Mouse (Mus musculus) hindbrain, embryonic 11.5 days (tissue): ENCODE measurements around the gene Olfr1404. TPM values are rescaled to one million over a fixed set of nuclear protein-coding genes. Genes with fewer than 3 reads are reported as not detected.
"Not testable (repeated sequence)": the region's sequence is repeated elsewhere in the genome, so short reads cannot be mapped to it uniquely, and the experiment has no call there.

Source experiments
- ATAC-seq: fragments of 200-750 bp; cut with Nextera tagmentation; 2 replicates; pipeline ENCODE4 v1.8.0; 2017; ENCODE audit warnings: mild to moderate bottlenecking, moderate TSS enrichment, moderate library complexity; ENCODE audit not compliant: low FRiP score
- DNase-seq: peaks from one replicate; pipeline ENCODE4 v3.0.0-alpha.2; 2015; ENCODE audit warnings: low spot score
- H3K27ac ChIP-seq: fragments of 300-500 bp; sonication (generic); 2 replicates; pipeline ENCODE4 v1.5.1; 2014; ENCODE audit warnings: mild to moderate bottlenecking, low read depth, low read length
- H3K27me3 ChIP-seq: fragments of 300-500 bp; sonication (generic); 2 replicates; pipeline ENCODE4 v1.6.1; 2014; ENCODE audit warnings: mild to moderate bottlenecking, low read length, moderate library complexity, mixed read lengths; ENCODE audit not compliant: control insufficient read depth, insufficient read depth
- H3K36me3 ChIP-seq: fragments of 300-500 bp; sonication (generic); 2 replicates; pipeline ENCODE4 v1.6.1; 2014; ENCODE audit warnings: mild to moderate bottlenecking, low read length, moderate library complexity, mixed read lengths; ENCODE audit not compliant: control insufficient read depth, insufficient read depth
- H3K4me1 ChIP-seq: fragments of 300-500 bp; sonication (generic); replicated peaks from 2 replicates; pipeline ENCODE4 v1.6.1; 2014; ENCODE audit warnings: low read length, mixed read lengths; ENCODE audit not compliant: control insufficient read depth, insufficient read depth
- H3K4me2 ChIP-seq: fragments of 300-500 bp; sonication (generic); replicated peaks from 2 replicates; pipeline ENCODE4 v1.6.1; 2014; ENCODE audit warnings: mild to moderate bottlenecking, low read depth, low read length
- H3K4me3 ChIP-seq: fragments of 300-500 bp; sonication (generic); 2 replicates; pipeline ENCODE4 v1.5.1; 2014; ENCODE audit warnings: low read depth, low read length
- H3K9ac ChIP-seq: fragments of 300-500 bp; sonication (generic); 2 replicates; pipeline ENCODE4 v1.6.1; 2014; ENCODE audit warnings: low read depth, low read length
- H3K9me3 ChIP-seq: fragments of 300-500 bp; sonication (generic); 2 replicates; pipeline ENCODE4 v1.6.1; 2016; ENCODE audit warnings: low read length; ENCODE audit not compliant: control insufficient read depth
- WGBS: fragments of 180-500 bp; shearing (Covaris S2); extraction: QIAGEN DNeasy Blood & Tissue Kit; methylation state at CpG from one replicate; pipeline ENCODE4 v1.1.7; 2014; 5-methylcytosine and 5-hydroxymethylcytosine counted together
- polyA plus RNA-seq: library from polyadenylated mRNA; unstranded; fragments of >200 nt; fragmentation: Nextera tagmentation; extraction: Ambion mirVana; gene quantifications from 2 replicates; pipeline ENCODE4 v1.2.1, GENCODE M21; 2014

Gene Olfr1404
- not detected in 2 replicates for polyA plus RNA-seq

GRCm38 (mm10) chr1:173212092-173212491 is at the start of gene Olfr1404:
Olfr1404 (plus strand) TSS chr1:173212392.
- DNase-seq (no peak), ATAC-seq (no peak)
- Histone ChIP-seq H3K9ac (no peak within 1 kb of the TSS), H3K4me3 (no peak within 1 kb of the TSS), H3K4me2 (no peak within 1 kb of the TSS), H3K4me1 (no peaks in the 10 kb centered on the region), H3K36me3 (no peaks in the 10 kb centered on the region), H3K27ac (no peak within 1 kb of the TSS), H3K9me3 (no peaks in the 10 kb centered on the region), H3K27me3 (no peaks in the 10 kb centered on the region)
- 85% methylated on average over 5 of the region's 5 CpGs for WGBS

GRCm38 (mm10) chr1:173174154-173174842 is 37.9 kb upstream of the Olfr1404 start:
- no peaks in the 10 kb centered on the region for H3K27me3 ChIP-seq
- H3K4me1 ChIP-seq: no peaks in the 10 kb centered on the region
- no peak overlapping the region for H3K4me2 ChIP-seq
- no peaks in the 10 kb centered on the region for H3K36me3 ChIP-seq
- H3K27ac ChIP-seq: no peak overlapping the region
- H3K9me3 ChIP-seq: no peaks in the 10 kb centered on the region
- no peak overlapping the region for H3K4me3 ChIP-seq
- ATAC-seq (no peak), DNase-seq (no peak)
- H3K9ac ChIP-seq: no peak overlapping the region

GRCm38 (mm10) chr1:173190540-173190939 is 21.7 kb upstream of the Olfr1404 start, which contains the start of gene Olfr1406:
Olfr1406 (minus strand) TSS chr1:173190640.
- Histone ChIP-seq H3K4me2 (no peak within 1 kb of the TSS), H3K36me3 (no peaks in the 10 kb centered on the region), H3K27ac (no peak within 1 kb of the TSS), H3K27me3 (no peaks in the 10 kb centered on the region), H3K9me3 (no peaks in the 10 kb centered on the region), H3K4me3 (no peak within 1 kb of the TSS), H3K4me1 (no peaks in the 10 kb centered on the region), H3K9ac (no peak within 1 kb of the TSS)
- DNase-seq (no peak), ATAC-seq (no peak)
- 66% methylated on average over 3 of the region's 3 CpGs for WGBS

- Histone ChIP-seq H3K9me3 (no peaks in the 10 kb centered on the region), H3K4me2 (no peak overlapping the region), H3K9ac (no peak overlapping the region), H3K4me1 (no peaks in the 10 kb centered on the region), H3K4me3 (no peak overlapping the region), H3K27me3 (no peaks in the 10 kb centered on the region), H3K27ac (no peak overlapping the region), H3K36me3 (no peaks in the 10 kb centered on the region)
- 82% methylated on average over 3 of the region's 3 CpGs for WGBS
- DNase-seq (no peak), ATAC-seq (no peak)
Observed at GRCm38 (mm10) chr1:173192059-173192458, 20.1 kb upstream of the Olfr1404 start.

DNA sequence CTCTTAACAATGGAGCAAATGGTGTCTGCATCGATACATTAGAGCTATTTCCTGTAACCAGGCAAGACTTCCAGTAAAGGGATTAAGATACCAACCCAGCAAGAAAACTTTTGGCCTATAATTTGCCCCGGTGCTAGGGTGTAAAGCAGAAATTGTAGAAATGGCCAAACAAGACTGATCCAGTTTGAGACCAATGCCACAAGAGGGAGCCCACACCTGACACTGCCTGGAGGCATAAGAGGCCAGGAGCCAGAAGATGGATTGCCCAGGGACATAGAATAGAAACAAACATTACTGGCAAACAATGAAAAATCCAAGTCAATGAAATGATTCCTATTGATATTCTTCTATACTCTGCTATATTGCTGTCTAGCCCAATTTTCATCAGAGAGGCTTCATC is 15.8 kb upstream of the Olfr1404 start:
- Histone ChIP-seq H3K9ac (no peak overlapping the region), H3K27ac (no peak overlapping the region), H3K4me3 (no peak overlapping the region), H3K27me3 (no peaks in the 10 kb centered on the region), H3K4me2 (no peak overlapping the region), H3K36me3 (no peaks in the 10 kb centered on the region), H3K9me3 (no peaks in the 10 kb centered on the region), H3K4me1 (no peaks in the 10 kb centered on the region)
- ATAC-seq (no peak), DNase-seq (no peak)
- WGBS: 83% methylated on average over 2 of the region's 2 CpGs

GRCm38 (mm10) chr1:173197508-173197907 is 14.7 kb upstream of the Olfr1404 start, which contains the start of gene Olfr218:
Olfr218 (plus strand) TSS chr1:173197808.
- Histone ChIP-seq H3K9ac (no peak within 1 kb of the TSS), H3K27ac (no peak within 1 kb of the TSS), H3K9me3 (no peaks in the 10 kb centered on the region), H3K4me3 (no peak within 1 kb of the TSS), H3K27me3 (no peaks in the 10 kb centered on the region), H3K4me1 (no peaks in the 10 kb centered on the region), H3K4me2 (no peak within 1 kb of the TSS), H3K36me3 (no peaks in the 10 kb centered on the region)
- 81% methylated on average over 5 of the region's 5 CpGs for WGBS
- ATAC-seq: no peak
- no peak for DNase-seq

DNA sequence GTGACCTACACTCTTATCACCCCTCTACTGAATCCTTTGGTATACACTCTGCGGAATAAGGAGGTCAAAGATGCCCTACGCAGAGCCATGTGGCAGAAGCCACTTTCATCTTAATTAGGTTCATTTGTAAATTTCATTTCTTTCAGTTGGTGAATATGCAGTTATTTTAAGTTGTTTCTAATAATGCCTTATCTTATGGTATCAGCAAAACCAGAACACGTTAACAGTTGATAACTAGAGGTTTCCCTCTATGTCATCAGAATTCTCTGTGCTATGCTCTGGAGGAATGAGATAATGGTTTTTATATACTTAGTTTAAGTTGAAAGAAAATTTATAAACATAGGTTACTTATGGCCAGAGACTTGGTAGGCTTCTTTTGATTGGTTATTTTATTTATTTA is 4.3 kb downstream of the Olfr1404 start:
- no peak overlapping the region for H3K4me3 ChIP-seq
- no peak overlapping the region for H3K27ac ChIP-seq
- no peaks in the 10 kb centered on the region for H3K27me3 ChIP-seq
- ATAC-seq (no peak), DNase-seq (no peak)
- no peaks in the 10 kb centered on the region for H3K36me3 ChIP-seq
- H3K4me1 ChIP-seq: no peaks in the 10 kb centered on the region
- H3K9me3 ChIP-seq: no peaks in the 10 kb centered on the region
- no peak overlapping the region for H3K9ac ChIP-seq
- H3K4me2 ChIP-seq: no peak overlapping the region
- 88% methylated on average over 3 of the region's 3 CpGs for WGBS

DNA sequence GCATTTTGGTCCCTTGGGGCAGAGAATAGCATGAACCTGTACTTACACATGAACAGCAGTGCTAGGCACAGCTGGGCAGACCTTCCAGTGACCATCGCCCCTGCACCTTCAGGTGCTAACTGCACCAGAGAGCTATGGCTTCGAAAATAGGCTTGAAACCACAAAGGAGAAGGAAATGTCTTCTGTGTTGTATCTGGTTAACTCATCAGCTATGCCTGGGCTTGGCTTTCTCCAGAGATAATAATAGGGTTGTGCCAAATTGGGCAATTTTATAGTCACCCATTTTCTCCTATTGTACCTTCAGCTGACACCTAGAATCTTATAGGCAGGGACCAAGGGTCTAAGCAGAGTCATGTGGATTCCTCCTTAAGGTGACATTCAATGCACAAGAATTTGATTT is 14.9 kb downstream of the Olfr1404 start, which contains the start of gene Fcer1a:
Fcer1a (minus strand) TSS at position 134 of the 400 bp plus-strand sequence.
- no peaks in the 10 kb centered on the region for H3K27me3 ChIP-seq
- 77% methylated on average over 2 of the region's 2 CpGs for WGBS
- no peaks in the 10 kb centered on the region for H3K36me3 ChIP-seq
- H3K4me1 ChIP-seq: no peaks in the 10 kb centered on the region
- no peaks in the 10 kb centered on the region for H3K9me3 ChIP-seq
- ATAC-seq (no peak), DNase-seq (no peak)
- H3K4me2 ChIP-seq: no peak within 1 kb of the TSS
- H3K9ac ChIP-seq: no peak within 1 kb of the TSS
- no peak within 1 kb of the TSS for H3K27ac ChIP-seq
- no peak within 1 kb of the TSS for H3K4me3 ChIP-seq

DNA sequence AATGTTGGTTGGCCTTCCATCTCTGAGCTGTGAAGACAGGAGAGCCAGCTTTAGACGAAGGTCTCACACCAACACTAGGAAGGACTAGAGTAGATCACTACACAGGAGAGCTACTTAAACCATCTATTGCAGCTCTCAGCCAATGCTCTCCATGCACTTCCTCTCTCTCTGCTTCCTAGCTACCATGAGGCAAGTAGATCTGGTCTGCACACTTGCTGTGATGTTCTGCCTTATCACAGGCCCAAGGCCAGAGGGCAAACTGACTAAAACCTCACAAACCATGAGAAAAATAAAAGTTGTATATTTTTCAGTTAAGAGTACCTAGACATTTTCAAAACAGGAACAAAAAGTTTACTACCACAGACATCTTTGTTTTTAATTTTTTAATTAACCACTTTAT is 24.8 kb downstream of the Olfr1404 start:
- H3K4me2 ChIP-seq, DNase-seq, H3K4me3 ChIP-seq, H3K9me3 ChIP-seq, H3K4me1 ChIP-seq, H3K9ac ChIP-seq, ATAC-seq, H3K36me3 ChIP-seq, H3K27me3 ChIP-seq, H3K27ac ChIP-seq: not testable (repeated sequence)
- 76% methylated on average over 1 of the region's 1 CpGs for WGBS
